Mouse (Mus musculus) heart, embryonic 16.5 days (tissue): ENCODE data around the gene Cfap54. TPM values are rescaled to one million over a fixed set of nuclear protein-coding genes. Genes with fewer than 3 reads are reported as not detected.

Experiments
- ATAC-seq: fragments of 200-750 bp; cut with Nextera tagmentation; replicated peaks from 2 replicates; pipeline ENCODE4 v1.8.0; 2017; ENCODE audit warnings: moderate number of reproducible peaks; ENCODE audit not compliant: insufficient read depth, low FRiP score; ENCODE audit errors: extremely low read depth
- H3K27ac ChIP-seq: fragments of 300-500 bp; sonication (generic); 2 replicates; pipeline ENCODE4 v1.5.1; 2014; ENCODE audit warnings: mild to moderate bottlenecking, low read length, control low read depth, moderate library complexity
- H3K27me3 ChIP-seq: fragments of 300-500 bp; sonication (generic); 2 replicates; pipeline ENCODE4 v1.6.1; 2014; ENCODE audit warnings: low read length, mixed read lengths; ENCODE audit not compliant: control insufficient read depth, insufficient read depth
- H3K36me3 ChIP-seq: fragments of 300-500 bp; sonication (generic); 2 replicates; pipeline ENCODE4 v1.6.1; 2014; ENCODE audit not compliant: control insufficient read depth, insufficient read depth
- H3K4me1 ChIP-seq: fragments of 300-500 bp; sonication (generic); 2 replicates; pipeline ENCODE4 v1.6.1; 2014; ENCODE audit warnings: low read length, mixed read lengths; ENCODE audit not compliant: control insufficient read depth, insufficient read depth
- H3K4me2 ChIP-seq: fragments of 300-500 bp; sonication (generic); 2 replicates; pipeline ENCODE4 v1.6.1; 2014; ENCODE audit warnings: low read depth, mild to moderate bottlenecking, control low read depth, low read length
- H3K4me3 ChIP-seq: fragments of 300-500 bp; sonication (generic); 2 replicates; pipeline ENCODE4 v1.5.1; 2014; ENCODE audit warnings: mild to moderate bottlenecking, control low read depth, low read length
- H3K9ac ChIP-seq: fragments of 300-500 bp; sonication (generic); 2 replicates; pipeline ENCODE4 v1.6.1; 2014; ENCODE audit warnings: low read length, control low read depth
- H3K9me3 ChIP-seq: fragments of 300-500 bp; sonication (generic); replicated peaks from 2 replicates; pipeline ENCODE4 v1.6.1; 2016; ENCODE audit warnings: low read length; ENCODE audit not compliant: control insufficient read depth
- WGBS: fragments of 180-500 bp; shearing (Covaris S2); extraction: QIAGEN DNeasy Blood & Tissue Kit; methylation state at CpG from one replicate; pipeline ENCODE4 v1.1.7; 2014; 5-methylcytosine and 5-hydroxymethylcytosine counted together
- polyA plus RNA-seq: library from polyadenylated mRNA; unstranded; fragments of >200 nt; fragmentation: Nextera tagmentation; extraction: Ambion mirVana; gene quantifications from 2 replicates; pipeline ENCODE4 v1.2.1, GENCODE M21; 2015

Cfap54 gene
- polyA plus RNA-seq, 1 experiment from 2014 or later = 0.25 TPM

DNA sequence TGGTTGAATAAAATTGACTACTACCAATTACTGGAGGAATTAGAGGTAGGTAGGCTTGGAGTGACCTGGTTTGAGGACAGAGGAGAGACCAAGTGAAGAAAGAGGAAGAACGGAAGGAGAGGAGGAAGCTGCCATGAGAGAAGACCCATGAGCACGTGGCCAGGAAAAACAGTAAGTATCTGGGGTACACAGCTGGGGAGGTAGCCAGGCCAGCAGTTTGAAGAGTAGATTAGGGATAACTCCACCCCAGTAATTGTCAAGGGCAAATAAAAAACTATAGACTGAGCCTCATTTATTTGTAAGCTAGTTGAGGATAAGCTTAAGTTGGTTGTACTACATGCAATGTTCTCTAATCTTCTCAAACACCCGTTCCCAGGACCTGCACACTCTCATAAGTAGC, 116.3 kb downstream of the Cfap54 start:
- no peak overlapping the region for H3K4me2 ChIP-seq
- H3K4me3 ChIP-seq = no peak overlapping the region
- no peaks in the 10 kb centered on the region for H3K4me1 ChIP-seq
- no peak for ATAC-seq
- no peaks in the 10 kb centered on the region for H3K36me3 ChIP-seq
- WGBS = 64% methylated on average over 3 of the region's 3 CpGs
- no peaks in the 10 kb centered on the region for H3K9me3 ChIP-seq
- no peak overlapping the region for H3K27ac ChIP-seq
- H3K9ac ChIP-seq = no peak overlapping the region
- H3K27me3 ChIP-seq = no peaks in the 10 kb centered on the region

DNA sequence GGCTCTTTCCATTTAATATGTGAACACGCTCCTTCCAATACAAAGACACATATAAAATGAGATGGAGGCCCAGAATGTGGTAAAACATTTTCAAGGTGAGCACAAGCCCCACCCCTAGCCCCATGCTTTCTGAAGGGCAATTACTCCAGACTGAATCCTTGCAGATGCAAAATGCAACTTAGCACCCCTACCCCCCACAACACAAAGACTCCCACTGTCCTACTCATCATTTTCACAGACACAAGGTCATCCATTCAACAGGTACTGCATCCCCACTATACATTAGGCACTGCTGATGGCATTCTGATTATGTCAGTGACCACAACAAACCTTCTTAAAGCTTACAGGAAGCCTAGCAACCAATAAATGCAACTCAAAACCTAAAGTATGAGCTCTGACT, 131.4 kb downstream of the Cfap54 start:
- no peak for ATAC-seq
- H3K27ac ChIP-seq = no peak overlapping the region
- no peaks in the 10 kb centered on the region for H3K4me1 ChIP-seq
- no peaks in the 10 kb centered on the region for H3K27me3 ChIP-seq
- H3K9ac ChIP-seq = no peak overlapping the region
- H3K4me2 ChIP-seq = no peak overlapping the region
- no peaks in the 10 kb centered on the region for H3K36me3 ChIP-seq
- H3K9me3 ChIP-seq = peaks cover 4% of the 10 kb centered on the region; the same call in 1 of the 2 replicates
- no peak overlapping the region for H3K4me3 ChIP-seq
- 74% methylated on average over 1 of the region's 1 CpGs for WGBS

- Histone ChIP-seq H3K9me3 (no peaks in the 10 kb centered on the region), H3K4me2 (no peak overlapping the region), H3K4me3 (no peak overlapping the region), H3K36me3 (no peaks in the 10 kb centered on the region), H3K9ac (no peak overlapping the region), H3K27ac (no peak overlapping the region), H3K4me1 (no peaks in the 10 kb centered on the region), H3K27me3 (no peaks in the 10 kb centered on the region)
- ATAC-seq = no peak
- WGBS = 66% methylated on average over 7 of the region's 7 CpGs
These were observed 138.4 kb downstream of the Cfap54 start for GRCm38 (mm10) chr10:92942848-92943645.

DNA sequence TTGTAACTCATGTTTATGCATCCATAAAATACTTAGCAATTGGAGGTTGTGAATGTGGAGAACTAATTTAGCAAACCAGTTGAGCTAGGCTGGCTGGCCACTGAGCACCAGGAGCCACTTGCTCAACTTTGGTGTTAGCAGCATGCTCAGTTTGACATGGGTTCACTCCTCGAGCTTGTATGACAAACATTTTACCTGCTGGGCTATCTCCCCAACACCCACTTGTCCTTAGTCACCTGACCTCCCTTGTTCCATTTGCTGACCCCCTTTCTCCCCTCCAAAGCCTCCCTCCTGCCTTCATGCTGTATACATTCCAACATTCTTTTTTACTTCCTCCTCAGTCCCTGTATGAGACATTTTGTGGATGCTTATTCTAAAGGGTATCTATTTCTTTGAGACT, 139.8 kb downstream of the Cfap54 start:
- no peaks in the 10 kb centered on the region for H3K4me1 ChIP-seq
- no peaks in the 10 kb centered on the region for H3K27me3 ChIP-seq
- no peak overlapping the region for H3K9ac ChIP-seq
- WGBS = 36% methylated on average over 1 of the region's 1 CpGs
- H3K4me2 ChIP-seq = no peak overlapping the region
- H3K9me3 ChIP-seq = no peaks in the 10 kb centered on the region
- no peak overlapping the region for H3K27ac ChIP-seq
- H3K4me3 ChIP-seq = no peak overlapping the region
- no peaks in the 10 kb centered on the region for H3K36me3 ChIP-seq
- no peak for ATAC-seq

- ATAC-seq = no peak
- no peaks in the 10 kb centered on the region for H3K36me3 ChIP-seq
- no peak overlapping the region for H3K27ac ChIP-seq
- no peak overlapping the region for H3K9ac ChIP-seq
- 62% methylated on average over 10 of the region's 10 CpGs for WGBS
- no peaks in the 10 kb centered on the region for H3K27me3 ChIP-seq
- H3K4me1 ChIP-seq = peaks cover 6% of the 10 kb centered on the region
- H3K9me3 ChIP-seq = no peaks in the 10 kb centered on the region
- H3K4me3 ChIP-seq = no peak overlapping the region
- no peak overlapping the region for H3K4me2 ChIP-seq
These were observed 143.6 kb downstream of the Cfap54 start for GRCm38 (mm10) chr10:92937741-92938285.

GRCm38 (mm10) chr10:92937091-92937490, 144.3 kb downstream of the Cfap54 start:
- H3K27ac ChIP-seq = no peak overlapping the region
- no peak for ATAC-seq
- WGBS = 83% methylated on average over 7 of the region's 7 CpGs

DNA sequence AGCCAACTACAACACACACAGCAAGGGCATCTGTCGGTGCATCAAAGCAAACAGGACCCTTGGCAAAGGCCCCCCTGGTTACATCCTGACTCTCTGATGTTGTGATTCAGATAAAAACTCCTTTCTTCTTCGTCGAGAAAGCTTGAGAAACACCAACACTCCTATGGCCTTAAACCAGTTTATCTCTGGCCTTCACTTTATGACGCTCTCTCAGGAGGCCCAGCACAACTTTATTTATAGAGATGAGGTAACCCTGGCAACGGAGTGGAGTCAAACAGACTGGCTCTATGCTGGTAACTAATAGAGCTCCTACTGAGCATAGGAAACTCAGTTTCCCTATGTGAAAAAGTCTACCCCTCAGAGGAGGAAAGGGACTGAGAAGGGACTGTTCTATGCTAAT, 146.9 kb downstream of the Cfap54 start:
- H3K4me2 ChIP-seq = no peak overlapping the region
- no peaks in the 10 kb centered on the region for H3K36me3 ChIP-seq
- no peak overlapping the region for H3K9ac ChIP-seq
- H3K9me3 ChIP-seq = no peaks in the 10 kb centered on the region
- peaks cover 6% of the 10 kb centered on the region for H3K4me1 ChIP-seq
- H3K4me3 ChIP-seq = no peak overlapping the region
- no peaks in the 10 kb centered on the region for H3K27me3 ChIP-seq
- 9% methylated on average over 5 of the region's 5 CpGs for WGBS
- H3K27ac ChIP-seq = no peak overlapping the region
- ATAC-seq = no peak; the same call in 1 of the 2 replicates

More at GRCm38 (mm10) chr10:92937091-92937490, 144.3 kb downstream of the Cfap54 start:
- H3K9ac ChIP-seq = no peak overlapping the region
- H3K4me1 ChIP-seq = peaks cover 6% of the 10 kb centered on the region
- no peak overlapping the region for H3K4me2 ChIP-seq
- H3K4me3 ChIP-seq = no peak overlapping the region
- H3K27me3 ChIP-seq = no peaks in the 10 kb centered on the region
- H3K9me3 ChIP-seq = no peaks in the 10 kb centered on the region
- H3K36me3 ChIP-seq = no peaks in the 10 kb centered on the region

- Histone ChIP-seq H3K4me3 (no peak overlapping the region), H3K36me3 (no peaks in the 10 kb centered on the region), H3K27me3 (no peaks in the 10 kb centered on the region), H3K27ac (no peak overlapping the region), H3K4me2 (no peak overlapping the region), H3K9ac (no peak overlapping the region), H3K9me3 (no peaks in the 10 kb centered on the region), H3K4me1 (peaks cover 6% of the 10 kb centered on the region)
- 83% methylated on average over 6 of the region's 6 CpGs for WGBS
- ATAC-seq = no peak
These were observed 147.8 kb downstream of the Cfap54 start for GRCm38 (mm10) chr10:92933616-92934015.

DNA sequence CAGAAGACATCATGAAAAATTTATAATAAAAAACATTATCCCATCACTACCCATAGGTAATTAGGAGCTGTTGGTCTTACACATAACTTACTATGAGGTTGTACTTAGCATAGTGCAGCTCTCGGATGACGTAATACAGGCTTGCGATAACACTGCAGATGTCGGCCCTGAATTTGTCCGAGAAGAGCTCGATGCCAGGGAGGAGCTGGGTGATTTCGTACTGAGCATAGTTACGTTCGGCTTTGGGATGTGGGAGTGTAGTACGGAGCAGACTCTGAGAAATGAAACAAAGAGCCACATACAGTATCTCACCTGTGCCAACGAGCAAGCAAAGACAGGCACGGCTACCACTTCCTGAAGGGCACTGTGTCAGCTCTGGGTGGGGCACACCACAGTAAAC, 149.0 kb downstream of the Cfap54 start:
- Histone ChIP-seq H3K9me3 (no peaks in the 10 kb centered on the region), H3K36me3 (no peaks in the 10 kb centered on the region), H3K4me2 (no peak overlapping the region), H3K9ac (no peak overlapping the region), H3K27ac (no peak overlapping the region), H3K4me3 (no peak overlapping the region), H3K27me3 (no peaks in the 10 kb centered on the region), H3K4me1 (peaks cover 6% of the 10 kb centered on the region)
- 73% methylated on average over 12 of the region's 12 CpGs for WGBS
- ATAC-seq = no peak
